Mouse (Mus musculus) cerebellum, adult 8-10 months (tissue): ENCODE data around the gene Dmrtb1.

Experiments
- DNase-seq: peaks from one replicate; pipeline ENCODE4 v3.0.0; 2022

The Dmrtb1 gene

GRCm38 (mm10) chr4:107684130-107684529 lies at the start of gene Dmrtb1:
TSS of gene Dmrtb1 (minus strand) at chr4:107684230.
- no peak for DNase-seq

GRCm38 (mm10) chr4:107733603-107734002 lies 49.6 kb upstream of the Dmrtb1 start:
- no peak for DNase-seq

- DNase-seq: no peak
These were observed 48.6 kb upstream of the Dmrtb1 start for GRCm38 (mm10) chr4:107732624-107733023.

DNA sequence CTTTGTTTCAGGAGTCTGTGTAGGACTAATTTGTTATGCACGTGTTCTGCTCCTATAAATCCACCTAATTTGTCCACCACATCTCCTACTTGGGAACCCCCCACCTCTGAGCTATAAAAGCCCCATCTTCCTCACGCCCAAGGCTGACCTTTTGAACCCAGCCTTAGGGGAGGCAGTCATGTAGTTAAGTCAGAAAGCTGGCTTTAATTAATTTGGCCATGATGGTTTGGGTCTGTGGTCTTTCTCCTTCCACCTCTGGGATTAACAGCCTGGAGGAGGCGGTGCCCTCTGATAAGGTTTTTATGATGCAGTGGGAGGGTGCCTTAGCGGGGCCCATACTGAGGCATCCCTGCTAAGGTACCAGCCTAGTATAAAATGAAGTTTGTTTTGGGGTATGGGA lies 48.2 kb upstream of the Dmrtb1 start:
- DNase-seq: no peak

DNA sequence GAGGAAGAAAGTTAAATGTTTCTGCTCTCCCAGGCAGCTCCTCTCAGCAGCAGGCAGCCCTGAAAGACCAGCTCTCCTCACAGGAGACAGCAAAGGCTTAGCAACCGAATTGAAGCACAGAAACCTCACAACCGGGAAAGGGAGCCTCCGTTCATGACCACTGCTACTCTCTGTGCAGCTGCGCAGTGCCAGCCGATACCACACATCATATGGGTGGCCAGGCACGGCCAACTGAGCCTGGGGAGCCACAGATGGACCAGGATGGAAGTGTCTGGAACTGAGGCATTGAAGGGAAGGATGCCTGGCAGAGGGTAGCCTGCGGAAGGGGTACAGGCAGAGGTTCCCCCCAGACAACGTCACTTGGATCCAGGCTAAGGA lies 47.0 kb upstream of the Dmrtb1 start:
- no peak for DNase-seq

DNA sequence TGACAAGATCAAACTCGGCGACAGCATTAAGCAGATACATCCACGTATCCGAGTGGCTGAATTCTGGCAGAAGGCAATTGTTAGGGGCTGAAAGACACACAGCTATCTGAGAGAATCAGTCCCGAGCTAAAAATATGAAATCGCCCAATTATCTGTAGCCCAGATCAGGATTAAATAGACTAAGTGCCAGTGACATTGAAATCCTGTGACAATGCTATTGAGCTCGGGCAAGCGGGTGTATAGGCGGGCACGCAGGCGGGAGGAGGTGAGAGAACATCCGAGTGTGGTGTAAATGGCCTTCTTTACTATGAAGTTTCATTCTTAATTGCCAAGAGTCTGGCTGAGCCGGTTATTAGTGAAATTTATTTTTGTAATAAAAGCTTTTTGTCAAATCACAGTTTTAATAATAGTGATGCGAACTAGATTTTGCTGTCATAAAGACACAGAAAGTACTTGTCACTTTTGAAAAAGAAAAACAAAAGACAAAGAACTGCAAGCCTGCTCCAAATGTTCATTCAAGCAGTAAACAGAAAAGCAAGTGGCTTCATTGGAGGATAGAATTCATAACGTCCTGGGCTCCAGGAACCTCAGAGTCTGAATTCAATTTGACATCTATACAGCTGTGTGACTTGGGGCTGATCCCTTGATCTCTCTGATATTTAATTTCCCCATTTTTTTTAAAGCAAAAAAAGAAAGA lies 46.5 kb upstream of the Dmrtb1 start:
- no peak for DNase-seq

DNA sequence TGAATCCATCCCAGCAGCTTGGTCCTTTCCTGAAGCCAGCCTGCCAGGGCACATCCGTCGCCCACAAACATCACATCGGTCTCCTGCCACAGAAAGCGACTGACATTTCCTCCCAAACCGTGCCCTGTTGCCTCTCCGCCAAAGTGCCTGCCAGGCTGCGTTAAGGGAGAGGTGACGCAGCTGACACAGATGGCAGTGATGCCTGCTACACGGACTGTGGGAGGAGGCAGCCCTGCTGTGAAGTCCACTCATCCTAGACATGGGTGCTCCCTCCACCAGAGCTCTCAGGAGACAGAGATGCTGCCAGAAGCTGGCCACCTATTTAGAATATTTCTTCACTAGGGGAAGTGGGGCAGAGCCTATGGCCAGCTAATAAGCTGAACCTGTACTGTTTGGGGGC lies 41.4 kb upstream of the Dmrtb1 start:
- no peak for DNase-seq

- DNase-seq: no peak
These were observed 36.2 kb upstream of the Dmrtb1 start for GRCm38 (mm10) chr4:107720043-107720830.

DNA sequence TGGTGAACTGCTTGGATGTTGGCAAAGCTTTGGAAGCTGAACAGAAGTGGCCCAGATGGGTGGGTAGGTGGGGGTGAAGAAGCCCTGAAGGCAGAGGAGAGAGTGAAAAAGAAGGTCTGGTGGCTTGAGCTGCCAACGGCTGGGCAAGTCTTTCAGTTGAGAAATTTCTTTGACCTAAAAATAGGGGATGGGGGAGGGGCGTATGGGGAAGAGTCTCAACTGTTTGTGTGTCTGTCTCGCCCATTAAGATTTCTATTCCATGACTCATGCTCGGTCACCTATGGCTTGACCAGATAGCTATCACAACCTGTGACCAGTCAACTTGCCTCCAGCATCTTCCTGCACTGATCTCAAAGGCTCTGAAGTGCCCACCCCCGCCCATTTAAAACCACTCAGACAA lies 35.1 kb upstream of the Dmrtb1 start:
- no peak for DNase-seq

DNA sequence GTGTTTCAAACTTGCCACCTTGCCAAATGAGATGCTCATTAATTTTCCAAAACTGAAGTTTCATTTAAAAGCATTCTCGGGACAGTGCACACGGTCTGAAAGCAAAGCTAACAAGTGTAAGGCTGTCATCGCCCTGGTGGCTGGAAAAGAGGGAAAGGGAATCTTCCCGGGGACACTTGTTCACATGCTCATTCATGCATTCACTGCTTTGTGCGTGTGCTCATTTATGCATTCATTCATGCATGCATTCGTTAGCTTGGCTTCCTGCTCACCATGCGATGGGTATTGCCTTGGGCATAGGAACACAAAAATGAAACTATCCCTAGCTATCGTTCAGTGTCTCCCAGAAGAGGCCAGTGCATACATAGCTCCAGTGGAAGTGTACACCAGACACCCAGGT lies 34.7 kb upstream of the Dmrtb1 start:
- DNase-seq: no peak

- DNase-seq: no peak
These were observed 33.8 kb upstream of the Dmrtb1 start for GRCm38 (mm10) chr4:107717718-107718313.

- no peak for DNase-seq
These were observed 32.8 kb upstream of the Dmrtb1 start for GRCm38 (mm10) chr4:107716754-107717299.

GRCm38 (mm10) chr4:107706884-107707283 lies 22.9 kb upstream of the Dmrtb1 start:
- DNase-seq: no peak

DNA sequence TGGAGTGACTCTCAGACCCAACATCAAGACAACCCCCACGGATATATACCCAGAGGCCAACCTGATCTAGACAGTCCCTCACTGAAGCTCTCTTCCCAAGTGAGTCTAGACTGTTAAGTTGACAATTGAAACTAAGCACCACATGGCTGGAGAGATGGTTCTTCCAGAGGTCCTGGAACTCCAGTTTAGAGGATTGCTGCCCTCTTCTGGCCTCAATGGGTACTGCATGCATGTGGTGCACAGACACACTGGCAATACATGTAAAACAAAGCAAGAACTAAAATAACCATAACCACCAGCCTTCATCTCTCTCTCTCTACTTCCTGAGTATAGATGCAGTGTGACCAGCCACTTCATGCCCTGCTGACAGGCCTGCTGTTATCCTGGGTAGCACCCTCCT lies 20.2 kb upstream of the Dmrtb1 start:
- DNase-seq: no peak

DNA sequence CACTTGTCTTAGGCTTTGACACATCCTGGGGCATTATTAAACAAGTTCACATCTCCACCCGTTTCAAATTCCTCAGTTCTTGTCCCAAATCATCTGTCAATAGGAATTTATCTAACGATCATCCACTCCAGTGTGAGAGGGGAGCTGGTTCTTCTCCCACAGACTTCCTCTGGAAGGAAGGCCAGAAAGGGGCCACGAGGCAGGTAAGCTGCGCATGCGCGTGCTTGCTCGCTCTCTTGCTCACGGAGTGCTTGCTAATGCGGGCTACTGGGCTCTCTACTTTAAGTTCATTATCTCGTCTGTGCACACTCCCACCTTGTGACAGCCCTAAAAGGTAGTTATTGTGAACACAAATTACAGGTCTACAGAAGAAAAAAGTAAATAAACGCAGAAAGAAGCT lies 17.6 kb upstream of the Dmrtb1 start:
- no peak for DNase-seq

GRCm38 (mm10) chr4:107701116-107701515 lies 17.1 kb upstream of the Dmrtb1 start:
- DNase-seq: peak; percentile 16

GRCm38 (mm10) chr4:107699271-107699670 lies 15.2 kb upstream of the Dmrtb1 start:
- peak; percentile 3 for DNase-seq

GRCm38 (mm10) chr4:107693816-107694215 lies 9.8 kb upstream of the Dmrtb1 start:
- no peak for DNase-seq

- DNase-seq: no peak
These were observed 4.2 kb upstream of the Dmrtb1 start for GRCm38 (mm10) chr4:107688213-107688612.

GRCm38 (mm10) chr4:107687127-107687526 lies 3.1 kb upstream of the Dmrtb1 start:
- no peak for DNase-seq

- no peak for DNase-seq
These were observed 849 bp downstream of the Dmrtb1 start for GRCm38 (mm10) chr4:107683006-107683756.

GRCm38 (mm10) chr4:107681099-107681849 lies 2.8 kb downstream of the Dmrtb1 start:
- no peak for DNase-seq
